Mouse (Mus musculus) midbrain, postnatal 0 days (tissue): ENCODE data around the gene 4931422A03Rik. TPM values are rescaled to one million over a fixed set of nuclear protein-coding genes. Genes with fewer than 3 reads are reported as not detected.
"Not testable (repeated sequence)": the region's sequence is repeated elsewhere in the genome, so short reads cannot be mapped to it uniquely, and the experiment has no call there.

ENCODE experiments used
- ATAC-seq: fragments of 200-750 bp; cut with Nextera tagmentation; 2 replicates; pipeline ENCODE4 v1.8.0; 2017; ENCODE audit warnings: moderate number of reproducible peaks, mild to moderate bottlenecking, moderate TSS enrichment, moderate library complexity; ENCODE audit not compliant: low FRiP score
- DNase-seq: peaks from one replicate; pipeline ENCODE4 v3.0.0-alpha.2; 2015; ENCODE audit warnings: low spot score
- H3K27ac ChIP-seq: fragments of 300-500 bp; sonication (generic); 2 replicates; pipeline ENCODE4 v1.5.1; 2014; ENCODE audit warnings: low read depth, mild to moderate bottlenecking, low read length, mixed read lengths
- H3K27me3 ChIP-seq: fragments of 300-500 bp; sonication (generic); 2 replicates; pipeline ENCODE4 v1.6.1; 2014; ENCODE audit warnings: low read length, control low read depth, mixed read lengths; ENCODE audit not compliant: insufficient read depth
- H3K36me3 ChIP-seq: fragments of 300-500 bp; sonication (generic); 2 replicates; pipeline ENCODE4 v1.6.1; 2014; ENCODE audit warnings: low read length, control low read depth, mixed read lengths; ENCODE audit not compliant: insufficient read depth
- H3K4me1 ChIP-seq: fragments of 300-500 bp; sonication (generic); 2 replicates; pipeline ENCODE4 v1.6.1; 2014; ENCODE audit warnings: mild to moderate bottlenecking, control low read depth, antibody characterized with exemption, low read length, mixed read lengths; ENCODE audit not compliant: insufficient read depth
- H3K4me2 ChIP-seq: fragments of 300-500 bp; sonication (generic); 2 replicates; pipeline ENCODE4 v1.6.1; 2014; ENCODE audit warnings: low read depth, mild to moderate bottlenecking, low read length, mixed read lengths; ENCODE audit not compliant: poor library complexity, severe bottlenecking
- H3K4me3 ChIP-seq: fragments of 300-500 bp; sonication (generic); 2 replicates; pipeline ENCODE4 v1.5.1; 2014; ENCODE audit warnings: low read depth, mild to moderate bottlenecking, low read length, moderate library complexity
- H3K9ac ChIP-seq: fragments of 300-500 bp; sonication (generic); replicated peaks from 2 replicates; pipeline ENCODE4 v1.6.1; 2014; ENCODE audit warnings: mild to moderate bottlenecking, low read length, moderate library complexity, mixed read lengths; ENCODE audit not compliant: poor library complexity, severe bottlenecking
- H3K9me3 ChIP-seq: fragments of 300-500 bp; sonication (generic); 2 replicates; pipeline ENCODE4 v1.6.1; 2016; ENCODE audit warnings: low read length, control low read depth
- CTCF ChIP-seq: IDR thresholded peaks from 2 replicates; pipeline ENCODE4 v1.5.1; 2016; ENCODE audit warnings: antibody characterized with exemption, mild to moderate bottlenecking
- WGBS: fragments of 180-500 bp; shearing (Covaris S2); extraction: QIAGEN DNeasy Blood & Tissue Kit; methylation state at CpG from one replicate; pipeline ENCODE4 v1.1.7; 2014; 5-methylcytosine and 5-hydroxymethylcytosine counted together
- polyA plus RNA-seq: library from polyadenylated mRNA; unstranded; fragments of >200 nt; fragmentation: Nextera tagmentation; extraction: Ambion mirVana; gene quantifications from 2 replicates; pipeline ENCODE4 v1.2.1, GENCODE M21; 2015
- total RNA-seq: library from RNA; depleted of rRNA; stranded (reverse); fragments of >200 nt; gene quantifications from 2 replicates; pipeline ENCODE4 v1.2.3, GENCODE M21; 2014; rRNA removed

Gene 4931422A03Rik
- not detected in 2 replicates for total RNA-seq
- 2.2 and 2.8 TPM in 2 replicates for polyA plus RNA-seq

DNA sequence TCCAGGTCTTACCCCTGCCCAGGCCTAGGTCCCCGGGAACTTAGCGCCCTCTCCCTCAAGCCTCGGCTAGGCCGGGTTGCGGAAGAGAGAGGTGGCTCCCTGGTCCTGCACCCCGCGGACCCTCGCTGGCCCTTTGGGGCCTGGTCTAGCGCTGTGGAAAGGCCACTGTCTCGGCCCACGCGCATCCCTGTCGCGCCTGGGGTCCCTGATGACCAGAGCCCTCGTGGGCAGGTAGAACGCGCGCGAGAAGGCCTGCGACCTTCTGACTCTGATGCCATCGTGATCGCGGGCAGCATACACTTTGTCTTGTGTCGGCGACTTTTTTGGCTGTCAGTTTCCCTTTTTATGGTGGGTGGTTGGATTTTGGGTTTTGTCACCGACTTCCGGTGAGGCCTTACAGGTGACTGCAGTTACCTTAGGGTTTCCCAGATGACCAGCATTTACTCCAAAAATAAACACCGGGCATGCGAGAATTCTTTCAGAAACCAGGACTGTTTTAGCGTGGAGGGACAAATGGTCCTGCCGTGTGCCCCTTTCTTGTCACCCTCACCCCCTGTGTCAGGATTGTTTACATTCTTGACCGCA is at the start of gene 4931422A03Rik:
Gene 4931422A03Rik (minus strand): TSS at position 223 of the 585 bp plus-strand sequence.
- DNase-seq (peak; percentile 12), ATAC-seq (peak; percentile 77)
- H3K9ac ChIP-seq, result peak within 1 kb of the TSS; percentile 98
- no peaks in the 10 kb centered on the region for H3K9me3 ChIP-seq
- peak within 1 kb of the TSS; percentile 67 for H3K4me2 ChIP-seq
- no peak for TF ChIP-seq CTCF
- peak within 1 kb of the TSS; percentile 82 for H3K27ac ChIP-seq
- peaks cover 4% of the 10 kb centered on the region; the same call in 1 of the 2 replicates for H3K36me3 ChIP-seq
- peak within 1 kb of the TSS; percentile 66 for H3K4me3 ChIP-seq
- H3K27me3 ChIP-seq, result no peaks in the 10 kb centered on the region
- H3K4me1 ChIP-seq, result peaks cover 7% of the 10 kb centered on the region
- WGBS, result 1% methylated on average over 30 of the region's 32 CpGs

- H3K36me3 ChIP-seq, result no peaks in the 10 kb centered on the region
- TF ChIP-seq CTCF, result no peak
- H3K27me3 ChIP-seq, result no peaks in the 10 kb centered on the region
- no peak within 1 kb of the TSS for H3K27ac ChIP-seq
- H3K9me3 ChIP-seq, result no peaks in the 10 kb centered on the region
- DNase-seq, result peak; percentile 49
- peak within 1 kb of the TSS; percentile 49 for H3K4me2 ChIP-seq
- WGBS, result 3% methylated on average over 13 of the region's 13 CpGs
- H3K4me3 ChIP-seq, result peak within 1 kb of the TSS; percentile 24; the same call in 1 of the 2 replicates
- peak; percentile 66 for ATAC-seq
- H3K9ac ChIP-seq, result no peak within 1 kb of the TSS
- H3K4me1 ChIP-seq, result no peaks in the 10 kb centered on the region
Observed at GRCm38 (mm10) chr2:104069704-104070185, 41.6 kb upstream of the 4931422A03Rik start, which contains the start of gene Cd59b. Gene Cd59b, plus strand, starts transcription at chr2:104069849.

DNA sequence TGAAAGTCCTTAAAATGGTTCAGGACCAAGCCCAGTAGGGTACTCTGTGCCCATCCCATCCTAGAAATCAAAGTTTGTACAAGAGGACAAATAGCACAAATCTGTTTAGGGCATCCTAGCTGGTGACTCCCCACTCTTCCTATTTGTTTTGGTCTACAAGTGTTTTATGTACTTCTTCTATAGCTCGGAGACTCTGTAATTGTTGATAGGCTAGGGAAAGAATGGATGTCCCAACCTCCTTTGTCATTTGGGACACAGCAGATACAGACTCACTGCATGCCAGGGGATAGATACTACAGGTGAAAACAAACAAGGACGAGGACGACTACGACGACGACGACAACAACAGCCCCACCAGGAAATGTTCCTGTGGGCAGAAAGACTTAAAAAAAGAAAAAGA is 40.3 kb upstream of the 4931422A03Rik start, which contains the start of gene Gm10799:
Gene Gm10799 (minus strand): TSS at position 101 of the 400 bp plus-strand sequence.
- H3K4me2 ChIP-seq, H3K4me1 ChIP-seq, DNase-seq, H3K36me3 ChIP-seq, H3K9ac ChIP-seq, H3K4me3 ChIP-seq, ATAC-seq, H3K9me3 ChIP-seq, H3K27me3 ChIP-seq, H3K27ac ChIP-seq: not testable (repeated sequence)
- WGBS, result 92% methylated on average over 7 of the region's 7 CpGs

GRCm38 (mm10) chr2:104065526-104065925 is 37.4 kb upstream of the 4931422A03Rik start, which contains the start of gene Gm10912:
Gene Gm10912, plus strand, starts transcription at chr2:104065826.
- not testable (repeated sequence) for H3K27me3 ChIP-seq, H3K9ac ChIP-seq, H3K4me1 ChIP-seq, ATAC-seq, H3K9me3 ChIP-seq, DNase-seq, H3K4me3 ChIP-seq, H3K36me3 ChIP-seq, H3K27ac ChIP-seq, H3K4me2 ChIP-seq
- WGBS, result 95% methylated on average over 5 of the region's 6 CpGs

- H3K9ac ChIP-seq, result no peak overlapping the region
- TF ChIP-seq CTCF, result no peak
Observed at GRCm38 (mm10) chr2:104064152-104064551, 36.0 kb upstream of the 4931422A03Rik start.

GRCm38 (mm10) chr2:104062665-104063064 is 34.5 kb upstream of the 4931422A03Rik start:
- Histone ChIP-seq H3K27ac (no peak overlapping the region), H3K36me3 (peaks cover 15% of the 10 kb centered on the region), H3K4me3 (no peak overlapping the region), H3K9ac (no peak overlapping the region), H3K9me3 (no peaks in the 10 kb centered on the region), H3K4me1 (no peaks in the 10 kb centered on the region), H3K4me2 (no peak overlapping the region), H3K27me3 (no peaks in the 10 kb centered on the region)
- DNase-seq (no peak), ATAC-seq (no peak)
- TF ChIP-seq CTCF, result no peak

More at GRCm38 (mm10) chr2:104064152-104064551, 36.0 kb upstream of the 4931422A03Rik start:
- H3K36me3 ChIP-seq, result peaks cover 15% of the 10 kb centered on the region
- H3K9me3 ChIP-seq, result no peaks in the 10 kb centered on the region
- DNase-seq (no peak), ATAC-seq (no peak)
- H3K4me3 ChIP-seq, result no peak overlapping the region
- no peaks in the 10 kb centered on the region for H3K27me3 ChIP-seq
- H3K27ac ChIP-seq, result no peak overlapping the region
- no peak overlapping the region for H3K4me2 ChIP-seq
- whole genome bisulfite sequencing, result 85% methylated on average over 2 of the region's 2 CpGs
- no peaks in the 10 kb centered on the region for H3K4me1 ChIP-seq
